Mouse (Mus musculus) lung, adult 2 months (tissue): ENCODE data around the gene Kcna1.

Experiments used
- CTCF ChIP-seq: fragments of 200-500 bp; IDR thresholded peaks from 2 replicates; pipeline ENCODE4 v1.5.1; 2011; ENCODE audit warnings: mild to moderate bottlenecking, low read length, control low read depth; ENCODE audit not compliant: insufficient read depth
- POLR2A ChIP-seq: fragments of 200-500 bp; IDR thresholded peaks from 2 replicates; pipeline ENCODE4 v1.6.1; 2011; ENCODE audit warnings: low read depth, mild to moderate bottlenecking, control low read depth, low read length, borderline replicate concordance; ENCODE audit errors: extremely low read depth

GRCm38 (mm10) chr6:126664569-126664968 lies 18.4 kb upstream of the Kcna1 start:
- TF ChIP-seq POLR2A (no peak), CTCF (no peak)
